Mouse (Mus musculus) heart, embryonic 13.5 days (tissue): ENCODE data around the gene Cdhr1. TPM values are rescaled to one million over a fixed set of nuclear protein-coding genes. Genes with fewer than 3 reads are reported as not detected.

Experiments used
- ATAC-seq: fragments of 200-750 bp; cut with Nextera tagmentation; 2 replicates; pipeline ENCODE4 v1.8.0; 2017; ENCODE audit warnings: moderate TSS enrichment; ENCODE audit not compliant: insufficient number of reproducible peaks, low FRiP score, low TSS enrichment; ENCODE audit errors: extremely low read depth
- H3K27ac ChIP-seq: fragments of 300-500 bp; sonication (generic); replicated peaks from 2 replicates; pipeline ENCODE4 v1.5.1; 2015; ENCODE audit warnings: moderate library complexity, mild to moderate bottlenecking, inconsistent platforms
- H3K27me3 ChIP-seq: fragments of 300-500 bp; sonication (generic); replicated peaks from 2 replicates; pipeline ENCODE4 v1.6.1; 2015; ENCODE audit warnings: mild to moderate bottlenecking, inconsistent platforms
- H3K36me3 ChIP-seq: fragments of 300-500 bp; sonication (generic); 2 replicates; pipeline ENCODE4 v1.6.1; 2015; ENCODE audit warnings: mild to moderate bottlenecking, inconsistent platforms
- H3K4me1 ChIP-seq: fragments of 300-500 bp; sonication (generic); 2 replicates; pipeline ENCODE4 v1.6.1; 2015; ENCODE audit warnings: inconsistent platforms
- H3K4me2 ChIP-seq: fragments of 300-500 bp; sonication (generic); 2 replicates; pipeline ENCODE4 v1.6.1; 2015; ENCODE audit warnings: inconsistent platforms, mild to moderate bottlenecking, moderate library complexity
- H3K4me3 ChIP-seq: fragments of 300-500 bp; sonication (generic); 2 replicates; pipeline ENCODE4 v1.5.1; 2015; ENCODE audit warnings: moderate library complexity, mild to moderate bottlenecking, inconsistent platforms
- H3K9ac ChIP-seq: fragments of 300-500 bp; sonication (generic); 2 replicates; pipeline ENCODE4 v1.6.1; 2015; ENCODE audit warnings: inconsistent platforms, mild to moderate bottlenecking, moderate library complexity
- H3K9me3 ChIP-seq: fragments of 300-500 bp; sonication (generic); 2 replicates; pipeline ENCODE4 v1.6.1; 2016; ENCODE audit warnings: inconsistent platforms
- WGBS: fragments of 180-500 bp; shearing (Covaris S2); methylation state at CpG from one replicate; pipeline ENCODE4 v1.1.7; 2015; ENCODE audit warnings: mixed read lengths; 5-methylcytosine and 5-hydroxymethylcytosine counted together
- polyA plus RNA-seq: library from polyadenylated mRNA; unstranded; fragments of >200 nt; fragmentation: Nextera tagmentation; extraction: Ambion mirVana; gene quantifications from 2 replicates; pipeline ENCODE4 v1.2.1, GENCODE M21; 2015

Cdhr1 gene
- polyA plus RNA-seq, 1 experiment from 2014 or later = 0.24 TPM

DNA sequence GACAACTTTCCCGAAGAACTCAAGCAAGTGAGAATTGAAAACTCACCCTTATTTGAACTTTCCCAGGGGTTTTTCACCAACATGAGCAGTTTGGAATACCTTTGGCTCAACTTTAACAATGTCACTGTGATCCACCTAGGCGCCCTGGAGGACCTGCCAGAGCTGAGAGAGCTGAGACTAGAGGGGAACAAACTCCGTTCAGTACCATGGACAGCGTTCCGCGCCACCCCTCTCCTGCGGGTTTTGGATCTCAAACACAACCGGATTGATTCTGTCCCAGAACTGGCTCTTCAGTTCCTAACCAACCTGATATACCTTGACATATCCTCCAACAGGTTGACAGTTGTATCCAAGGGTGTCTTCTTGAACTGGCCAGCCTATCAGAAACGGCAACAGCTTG is 29.6 kb downstream of the Cdhr1 start:
- no peak overlapping the region for H3K27ac ChIP-seq
- H3K4me3 ChIP-seq = no peak overlapping the region
- no peaks in the 10 kb centered on the region for H3K36me3 ChIP-seq
- no peaks in the 10 kb centered on the region for H3K27me3 ChIP-seq
- no peak overlapping the region for H3K4me2 ChIP-seq
- H3K4me1 ChIP-seq = no peaks in the 10 kb centered on the region
- no peaks in the 10 kb centered on the region for H3K9me3 ChIP-seq
- ATAC-seq = no peak
- 19% methylated on average over 9 of the region's 9 CpGs for whole genome bisulfite sequencing
- H3K9ac ChIP-seq = no peak overlapping the region

DNA sequence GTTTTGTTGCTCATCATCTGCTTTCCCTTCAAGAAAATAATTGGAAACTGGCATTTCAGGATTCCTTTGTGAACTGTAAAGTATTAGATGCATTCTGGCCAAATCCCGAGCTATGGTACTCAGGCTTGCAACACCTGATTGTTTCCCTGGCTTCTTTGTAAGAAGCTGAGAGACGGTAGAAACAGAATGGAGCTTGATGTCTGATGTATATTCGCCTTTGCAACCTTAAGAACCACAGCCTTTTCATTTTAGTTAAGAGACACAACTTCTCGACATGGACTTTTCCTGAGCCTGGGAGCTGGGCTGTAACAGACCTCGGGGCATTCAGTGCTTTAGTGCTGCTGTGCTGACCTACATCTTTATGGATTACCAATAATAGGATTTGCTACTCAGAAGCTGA is 30.5 kb downstream of the Cdhr1 start, which contains the start of gene Lrit2:
Gene Lrit2, plus strand, starts transcription at position 301 of the 400 bp plus-strand sequence.
- Histone ChIP-seq H3K27me3 (no peaks in the 10 kb centered on the region), H3K4me3 (no peak within 1 kb of the TSS), H3K36me3 (no peaks in the 10 kb centered on the region), H3K27ac (no peak within 1 kb of the TSS), H3K9ac (no peak within 1 kb of the TSS), H3K4me1 (no peaks in the 10 kb centered on the region), H3K4me2 (no peak within 1 kb of the TSS), H3K9me3 (no peaks in the 10 kb centered on the region)
- ATAC-seq = no peak
- 56% methylated on average over 5 of the region's 5 CpGs for WGBS

DNA sequence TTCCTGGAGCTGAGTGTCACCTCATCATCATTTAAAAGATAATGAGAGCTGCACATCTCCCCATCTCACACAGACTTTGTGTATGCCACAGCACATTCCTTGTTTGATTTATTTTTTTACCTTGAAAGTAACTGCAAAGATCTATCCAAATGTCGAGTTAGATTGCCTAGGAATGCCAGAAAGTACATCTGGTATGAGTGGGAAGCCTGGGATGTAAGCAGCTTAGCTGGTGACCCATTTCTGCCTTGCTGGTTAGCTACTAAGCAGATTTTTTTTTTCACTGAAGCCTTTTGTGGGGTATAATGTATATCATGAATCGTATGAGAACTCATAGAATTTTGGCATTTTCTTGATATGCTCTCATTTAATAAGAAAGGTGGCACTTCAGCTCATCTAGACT is 31.5 kb downstream of the Cdhr1 start:
- H3K27me3 ChIP-seq = no peaks in the 10 kb centered on the region
- H3K4me1 ChIP-seq = no peaks in the 10 kb centered on the region
- H3K9me3 ChIP-seq = no peaks in the 10 kb centered on the region
- no peak overlapping the region for H3K4me3 ChIP-seq
- H3K4me2 ChIP-seq = no peak overlapping the region
- H3K36me3 ChIP-seq = no peaks in the 10 kb centered on the region
- no peak for ATAC-seq
- 46% methylated on average over 2 of the region's 2 CpGs for WGBS
- no peak overlapping the region for H3K9ac ChIP-seq
- no peak overlapping the region for H3K27ac ChIP-seq

DNA sequence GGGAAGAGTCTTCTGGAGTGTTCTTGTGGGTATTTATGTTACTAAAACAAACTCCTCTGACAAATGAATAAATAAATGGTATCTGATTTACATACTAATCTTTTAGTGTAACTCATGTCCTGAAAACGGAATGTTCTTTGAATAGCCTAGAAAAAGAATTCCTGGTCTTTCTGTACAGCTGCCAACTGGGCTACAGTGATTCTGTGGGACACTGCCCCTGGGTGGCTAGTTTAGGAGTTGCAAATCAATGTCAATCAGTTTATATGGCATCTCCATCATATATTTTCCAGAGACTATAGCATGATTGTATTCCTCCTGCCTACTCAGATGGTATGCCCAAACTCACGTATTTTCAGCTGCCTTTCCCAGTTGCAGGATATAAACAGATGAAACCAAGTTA is 33.3 kb downstream of the Cdhr1 start:
- Histone ChIP-seq H3K9me3 (no peaks in the 10 kb centered on the region), H3K27ac (no peak overlapping the region), H3K27me3 (no peaks in the 10 kb centered on the region), H3K36me3 (no peaks in the 10 kb centered on the region), H3K4me1 (no peaks in the 10 kb centered on the region), H3K4me3 (no peak overlapping the region), H3K4me2 (no peak overlapping the region), H3K9ac (no peak overlapping the region)
- WGBS = 46% methylated on average over 2 of the region's 2 CpGs
- no peak for ATAC-seq

DNA sequence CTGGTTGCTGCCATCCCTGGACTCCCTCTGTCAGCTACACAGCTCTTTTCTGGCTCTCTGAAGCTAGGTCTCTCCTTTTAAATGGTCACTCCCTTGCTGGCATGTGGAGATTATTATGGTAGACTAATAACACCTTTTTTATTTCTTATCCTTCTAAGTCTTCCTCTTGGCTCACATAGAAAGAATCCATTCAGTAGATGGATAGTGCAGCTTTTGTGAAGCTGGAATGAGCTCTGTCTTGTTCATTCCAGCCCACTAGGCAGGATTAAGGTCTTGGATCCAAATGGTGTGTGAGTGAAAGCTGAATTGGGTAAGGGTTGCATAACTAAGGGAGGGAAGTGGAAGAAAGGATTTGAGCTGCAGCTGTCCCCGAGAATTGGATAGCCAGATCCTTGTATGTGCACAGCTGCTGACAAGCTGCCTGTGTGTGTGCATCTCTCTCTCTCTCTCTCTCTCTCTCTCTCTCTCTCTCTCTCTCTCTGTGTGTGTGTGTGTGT is 49.2 kb downstream of the Cdhr1 start, which contains the start of gene Rgr:
Gene Rgr, minus strand, starts transcription at position 51 of the 497 bp plus-strand sequence.
- Histone ChIP-seq H3K27ac (no peak within 1 kb of the TSS), H3K27me3 (no peaks in the 10 kb centered on the region), H3K4me2 (no peak within 1 kb of the TSS), H3K4me1 (no peaks in the 10 kb centered on the region), H3K9ac (no peak within 1 kb of the TSS), H3K36me3 (no peaks in the 10 kb centered on the region), H3K4me3 (no peak within 1 kb of the TSS), H3K9me3 (no peaks in the 10 kb centered on the region)
- ATAC-seq = no peak
- 63% methylated on average over 1 of the region's 1 CpGs for WGBS

DNA sequence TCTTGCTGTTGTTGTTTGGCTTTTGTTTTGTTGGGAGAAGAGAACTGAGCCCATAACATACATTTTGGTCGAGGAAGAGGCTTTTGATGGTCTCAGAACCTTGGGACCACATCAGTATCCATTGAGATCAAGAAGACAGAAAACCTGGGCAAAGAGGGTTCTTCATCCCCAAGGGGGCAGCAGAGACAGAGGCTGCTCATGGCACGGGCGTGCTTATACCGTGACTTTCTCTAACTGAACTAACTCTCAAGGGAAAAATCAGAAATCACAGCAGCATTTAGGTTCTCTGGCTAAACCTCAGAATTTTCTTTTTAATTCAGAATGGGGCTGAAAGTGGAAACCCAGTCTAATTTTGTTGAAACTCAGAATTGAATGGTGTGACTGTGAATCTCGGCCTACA is 63.7 kb downstream of the Cdhr1 start:
- no peak overlapping the region for H3K27ac ChIP-seq
- H3K4me3 ChIP-seq = no peak overlapping the region
- 34% methylated on average over 5 of the region's 5 CpGs for WGBS
- no peak overlapping the region for H3K9ac ChIP-seq
- 0 out of 2 replicates have a peak, but pooled peaks cover 10% of the 10 kb centered on the region for H3K4me1 ChIP-seq
- ATAC-seq = no peak
- peaks cover 3% of the 10 kb centered on the region; the same call in 1 of the 2 replicates for H3K27me3 ChIP-seq
- H3K9me3 ChIP-seq = no peaks in the 10 kb centered on the region
- H3K36me3 ChIP-seq = no peaks in the 10 kb centered on the region
- H3K4me2 ChIP-seq = no peak overlapping the region

DNA sequence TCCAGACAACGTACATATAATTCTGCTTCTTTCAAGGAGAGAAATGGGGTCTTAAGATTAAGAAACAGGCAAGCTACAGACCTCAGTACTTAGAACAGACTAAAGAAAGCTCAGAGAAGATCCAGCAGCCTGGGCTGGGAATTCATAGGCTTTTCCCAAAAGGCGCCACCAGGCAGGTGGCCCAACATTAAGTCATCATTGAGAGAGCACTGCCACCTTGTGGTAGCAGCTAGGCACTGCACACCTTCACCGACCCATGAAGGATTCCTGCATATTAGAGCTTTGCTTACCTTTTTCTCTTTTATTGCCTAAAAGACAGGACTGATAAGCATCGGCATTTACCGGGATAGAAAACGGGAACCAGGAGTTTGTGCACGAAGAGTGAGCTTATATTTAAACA is 64.9 kb downstream of the Cdhr1 start:
- Histone ChIP-seq H3K4me2 (no peak overlapping the region), H3K27ac (no peak overlapping the region), H3K27me3 (peaks cover 3% of the 10 kb centered on the region; the same call in 1 of the 2 replicates), H3K9me3 (no peaks in the 10 kb centered on the region), H3K36me3 (no peaks in the 10 kb centered on the region), H3K4me3 (no peak overlapping the region), H3K4me1 (0 out of 2 replicates have a peak, but pooled peaks cover 10% of the 10 kb centered on the region), H3K9ac (no peak overlapping the region)
- 14% methylated on average over 7 of the region's 7 CpGs for WGBS
- no peak for ATAC-seq

DNA sequence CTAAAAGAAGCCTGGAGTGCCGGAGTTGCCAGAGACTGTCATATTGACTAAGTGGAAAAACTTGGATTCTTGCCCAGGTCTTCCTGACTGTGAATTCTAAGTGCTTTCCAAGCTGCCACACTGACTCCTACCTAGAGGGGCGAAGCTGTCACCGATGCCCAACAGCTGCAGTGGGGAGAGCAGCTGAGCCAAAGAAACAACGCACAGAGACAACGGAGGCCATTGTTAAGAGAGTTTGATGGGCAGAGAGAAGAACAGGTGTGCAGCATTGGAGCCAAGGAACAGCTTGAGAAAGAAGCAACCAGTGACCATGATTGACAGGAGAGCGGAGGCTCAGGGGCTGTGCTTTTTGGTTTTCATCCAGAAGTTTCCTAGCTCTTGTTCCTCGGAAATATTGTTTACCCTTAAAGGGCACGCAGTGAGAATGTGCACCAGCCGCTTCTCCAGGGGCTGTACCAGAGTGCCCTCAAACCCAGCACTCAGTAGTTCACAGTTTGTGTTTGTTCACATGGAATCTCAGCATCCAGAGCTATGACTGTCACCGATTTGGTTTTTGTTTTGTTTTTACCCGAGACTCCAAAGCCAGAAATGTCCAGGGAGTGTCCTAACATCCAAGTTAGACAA is 65.6 kb downstream of the Cdhr1 start:
- 0 out of 2 replicates have a peak, but pooled peaks cover 10% of the 10 kb centered on the region for H3K4me1 ChIP-seq
- H3K9ac ChIP-seq = no peak overlapping the region
- H3K27me3 ChIP-seq = peaks cover 3% of the 10 kb centered on the region; the same call in 1 of the 2 replicates
- no peak for ATAC-seq
- WGBS = 63% methylated on average over 11 of the region's 11 CpGs
- H3K9me3 ChIP-seq = no peaks in the 10 kb centered on the region
- no peak overlapping the region for H3K4me2 ChIP-seq
- H3K36me3 ChIP-seq = no peaks in the 10 kb centered on the region
- H3K27ac ChIP-seq = no peak overlapping the region
- no peak overlapping the region for H3K4me3 ChIP-seq

DNA sequence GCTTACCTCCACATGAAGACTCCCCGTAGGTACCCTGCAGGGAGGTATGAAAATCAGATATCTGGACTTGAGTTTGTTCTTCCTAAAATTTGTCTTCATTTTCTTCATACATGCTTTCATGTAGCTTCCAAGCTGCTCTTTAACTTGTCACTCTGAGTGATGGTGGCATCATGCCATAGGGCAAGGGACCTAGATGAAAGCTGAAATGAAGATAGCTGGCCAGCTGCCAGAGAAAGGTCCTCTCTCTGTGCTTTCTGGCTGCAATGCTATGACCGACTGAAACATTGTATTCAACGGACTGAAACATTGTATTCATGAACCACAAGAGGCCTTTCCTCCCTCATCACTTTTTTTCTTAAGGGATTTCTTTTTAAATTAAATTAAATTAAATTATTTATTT is 69.6 kb downstream of the Cdhr1 start:
- H3K27ac ChIP-seq = no peak overlapping the region
- no peak overlapping the region for H3K9ac ChIP-seq
- no peaks in the 10 kb centered on the region; the same call in 1 of the 2 replicates for H3K27me3 ChIP-seq
- 0 out of 2 replicates have a peak, but pooled peaks cover 10% of the 10 kb centered on the region for H3K4me1 ChIP-seq
- no peak for ATAC-seq
- no peak overlapping the region for H3K4me2 ChIP-seq
- WGBS = 80% methylated on average over 3 of the region's 3 CpGs
- H3K36me3 ChIP-seq = no peaks in the 10 kb centered on the region
- no peaks in the 10 kb centered on the region for H3K9me3 ChIP-seq
- no peak overlapping the region for H3K4me3 ChIP-seq

DNA sequence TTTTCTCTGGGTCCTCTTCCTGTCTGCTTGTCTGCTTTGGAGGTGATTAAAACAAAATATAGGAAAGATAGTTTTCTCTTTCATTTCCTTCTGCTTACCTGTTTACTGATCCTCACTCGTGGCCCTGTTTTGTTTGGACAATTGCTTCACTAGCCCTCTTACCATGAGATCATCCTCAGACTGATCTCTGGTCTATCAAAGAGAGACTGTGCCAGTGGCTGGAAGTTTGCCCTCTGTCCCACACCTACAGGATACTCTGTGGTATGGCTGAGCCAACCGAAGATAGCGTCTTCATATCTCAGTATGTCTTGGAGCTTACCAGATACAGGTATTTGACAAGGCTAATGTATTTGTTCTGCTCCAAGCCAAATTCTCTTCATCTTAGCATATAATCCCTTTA is 70.2 kb downstream of the Cdhr1 start:
- Histone ChIP-seq H3K27ac (no peak overlapping the region), H3K4me2 (no peak overlapping the region), H3K4me3 (no peak overlapping the region), H3K36me3 (no peaks in the 10 kb centered on the region), H3K27me3 (no peaks in the 10 kb centered on the region; the same call in 1 of the 2 replicates), H3K4me1 (0 out of 2 replicates have a peak, but pooled peaks cover 10% of the 10 kb centered on the region), H3K9me3 (no peaks in the 10 kb centered on the region), H3K9ac (no peak overlapping the region)
- no peak for ATAC-seq
- WGBS = 89% methylated on average over 3 of the region's 3 CpGs
